Mouse (Mus musculus) bone marrow macrophage, adult 2 months (primary cell): Measurements from ENCODE around the gene Supv3l1.

Experiments
- CTCF ChIP-seq: IDR thresholded peaks from 2 replicates; pipeline ENCODE4 v1.5.1; 2012; ENCODE audit warnings: low read depth, mild to moderate bottlenecking, low read length, moderate library complexity
- POLR2A ChIP-seq: IDR thresholded peaks from 2 replicates; pipeline ENCODE4 v1.6.1; 2012; ENCODE audit warnings: mild to moderate bottlenecking, low read depth, low read length, borderline replicate concordance

DNA sequence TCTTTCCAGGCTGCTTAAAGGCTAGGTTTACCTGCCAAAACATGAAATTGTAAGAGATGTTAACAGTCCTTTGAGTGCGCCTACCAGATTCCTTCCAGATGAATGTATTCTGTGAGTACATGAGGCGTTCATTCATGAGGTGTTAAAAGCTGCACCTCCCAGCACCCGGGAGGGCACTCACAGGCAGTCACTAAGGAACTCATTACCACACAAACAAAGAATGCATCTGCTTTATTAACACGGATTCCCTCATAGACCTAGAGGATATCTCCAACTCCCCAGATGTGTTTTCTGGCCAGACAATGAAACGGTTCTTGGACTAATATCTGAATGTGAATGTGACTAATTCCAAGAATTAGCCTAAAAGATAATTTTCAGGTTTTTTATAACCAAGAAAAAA lies 21.6 kb upstream of the Supv3l1 start:
- no peak for TF ChIP-seq POLR2A
- TF ChIP-seq CTCF, result no peak
